Mouse (Mus musculus): Measurements from ENCODE around the gene Rtp2.

Gene Rtp2

GRCm38 (mm10) chr16:23932294-23932693, at the start of gene Rtp2:
TSS of gene Rtp2 (minus strand) at chr16:23932394.
- no peak for DNase-seq

GRCm38 (mm10) chr16:23980991-23981720, 49.0 kb upstream of the Rtp2 start:
- DNase-seq = peak; percentile 47

- DNase-seq = no peak
Observed at GRCm38 (mm10) chr16:23980201-23980870, 48.1 kb upstream of the Rtp2 start.

- DNase-seq = no peak
Observed at GRCm38 (mm10) chr16:23979446-23979845, 47.3 kb upstream of the Rtp2 start.

- DNase-seq = no peak
Observed at GRCm38 (mm10) chr16:23978495-23978894, 46.3 kb upstream of the Rtp2 start.

- DNase-seq = no peak
Observed at GRCm38 (mm10) chr16:23977732-23978131, 45.5 kb upstream of the Rtp2 start.

GRCm38 (mm10) chr16:23976196-23976595, 44.0 kb upstream of the Rtp2 start:
- no peak for DNase-seq

- DNase-seq = no peak
Observed at GRCm38 (mm10) chr16:23973635-23974367, 41.6 kb upstream of the Rtp2 start.

- no peak for DNase-seq
Observed at GRCm38 (mm10) chr16:23972901-23973300, 40.7 kb upstream of the Rtp2 start.

GRCm38 (mm10) chr16:23972126-23972740, 40.0 kb upstream of the Rtp2 start:
- peak; percentile 54 for DNase-seq

GRCm38 (mm10) chr16:23969919-23970318, 37.7 kb upstream of the Rtp2 start:
- no peak for DNase-seq

GRCm38 (mm10) chr16:23968888-23969287, 36.7 kb upstream of the Rtp2 start:
- DNase-seq = no peak

- DNase-seq = no peak
Observed at GRCm38 (mm10) chr16:23967301-23967700, 35.1 kb upstream of the Rtp2 start.

GRCm38 (mm10) chr16:23966066-23966465, 33.9 kb upstream of the Rtp2 start:
- no peak for DNase-seq

GRCm38 (mm10) chr16:23964706-23965367, 32.6 kb upstream of the Rtp2 start:
- DNase-seq = no peak

- no peak for DNase-seq
Observed at GRCm38 (mm10) chr16:23963896-23964668, 31.9 kb upstream of the Rtp2 start.

GRCm38 (mm10) chr16:23962401-23962800, 30.2 kb upstream of the Rtp2 start:
- no peak for DNase-seq

- DNase-seq = no peak
Observed at GRCm38 (mm10) chr16:23958938-23959337, 26.7 kb upstream of the Rtp2 start.

GRCm38 (mm10) chr16:23953959-23954260, 21.7 kb upstream of the Rtp2 start:
- no peak for DNase-seq

- no peak for DNase-seq
Observed at GRCm38 (mm10) chr16:23953189-23953958, 21.2 kb upstream of the Rtp2 start.

GRCm38 (mm10) chr16:23952101-23952727, 20.0 kb upstream of the Rtp2 start:
- DNase-seq = no peak

Measured in kidney, adult 11 months (tissue).